Mouse (Mus musculus) neural tube, embryonic 11.5 days (tissue): ENCODE measurements around the gene Rreb1. TPM values are rescaled to one million over a fixed set of nuclear protein-coding genes. Genes with fewer than 3 reads are reported as not detected.

Experiments used
- ATAC-seq: fragments of 200-750 bp; cut with Nextera tagmentation; 2 replicates; pipeline ENCODE4 v1.8.0; 2017; ENCODE audit warnings: moderate number of reproducible peaks, mild to moderate bottlenecking, moderate TSS enrichment, moderate library complexity; ENCODE audit not compliant: insufficient read depth, low FRiP score, low TSS enrichment
- DNase-seq: peaks from one replicate; pipeline ENCODE4 v3.0.0-alpha.2; 2015; ENCODE audit warnings: low spot score
- H3K27ac ChIP-seq: fragments of 300-500 bp; sonication (generic); 2 replicates; pipeline ENCODE4 v1.5.1; 2014; ENCODE audit warnings: low read depth, mild to moderate bottlenecking, low read length
- H3K27me3 ChIP-seq: fragments of 300-500 bp; sonication (generic); 2 replicates; pipeline ENCODE4 v1.6.1; 2014; ENCODE audit warnings: mild to moderate bottlenecking, low read length, mixed read lengths; ENCODE audit not compliant: control insufficient read depth, insufficient read depth
- H3K36me3 ChIP-seq: fragments of 300-500 bp; sonication (generic); 2 replicates; pipeline ENCODE4 v1.6.1; 2014; ENCODE audit warnings: mild to moderate bottlenecking, low read length, moderate library complexity, mixed read lengths; ENCODE audit not compliant: control insufficient read depth, insufficient read depth
- H3K4me1 ChIP-seq: fragments of 300-500 bp; sonication (generic); 2 replicates; pipeline ENCODE4 v1.6.1; 2014; ENCODE audit warnings: low read length, mixed read lengths; ENCODE audit not compliant: control insufficient read depth, insufficient read depth
- H3K4me2 ChIP-seq: fragments of 300-500 bp; sonication (generic); 2 replicates; pipeline ENCODE4 v1.6.1; 2014; ENCODE audit warnings: low read depth, mild to moderate bottlenecking, moderate library complexity
- H3K4me3 ChIP-seq: fragments of 300-500 bp; sonication (generic); 2 replicates; pipeline ENCODE4 v1.5.1; 2014; ENCODE audit warnings: low read depth, low read length
- H3K9ac ChIP-seq: fragments of 300-500 bp; sonication (generic); 2 replicates; pipeline ENCODE4 v1.6.1; 2014; ENCODE audit warnings: mild to moderate bottlenecking, low read length
- H3K9me3 ChIP-seq: fragments of 300-500 bp; sonication (generic); 2 replicates; pipeline ENCODE4 v1.6.1; 2016; ENCODE audit warnings: low read length; ENCODE audit not compliant: control insufficient read depth
- WGBS: fragments of 180-500 bp; shearing (Covaris S2); extraction: QIAGEN DNeasy Blood & Tissue Kit; methylation state at CpG from one replicate; pipeline ENCODE4 v1.1.7; 2014; 5-methylcytosine and 5-hydroxymethylcytosine counted together
- polyA plus RNA-seq: library from polyadenylated mRNA; unstranded; fragments of >200 nt; fragmentation: Nextera tagmentation; extraction: Ambion mirVana; gene quantifications from 2 replicates; pipeline ENCODE4 v1.2.1, GENCODE M21; 2014

Gene Rreb1
- polyA plus RNA-seq, 1 experiment from 2014 or later, result 5.9 TPM

DNA sequence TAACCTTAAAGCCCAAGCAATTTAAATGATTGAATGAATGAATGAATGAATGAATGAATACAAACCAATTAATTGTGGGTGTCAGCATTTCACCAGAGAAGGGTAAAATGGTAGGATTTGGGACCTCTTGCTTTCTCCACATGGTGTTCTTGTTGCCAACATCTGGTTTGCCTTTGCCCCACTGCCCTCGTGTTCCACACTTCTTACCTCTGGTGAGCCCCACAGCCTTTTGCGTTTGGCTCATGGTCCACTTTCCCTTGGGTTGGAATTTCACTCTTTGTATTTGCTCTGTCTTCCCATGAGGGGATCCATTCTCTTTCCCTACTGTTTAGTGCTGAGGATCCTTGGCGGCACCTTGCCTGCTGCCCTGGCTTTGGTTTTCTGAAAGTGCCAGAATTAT lies 99.0 kb downstream of the Rreb1 start:
- DNase-seq (no peak), ATAC-seq (no peak)
- Histone ChIP-seq H3K4me3 (no peak overlapping the region), H3K27ac (no peak overlapping the region), H3K4me1 (peaks cover 4% of the 10 kb centered on the region; the same call in 1 of the 2 replicates), H3K4me2 (no peak overlapping the region), H3K9me3 (no peaks in the 10 kb centered on the region), H3K9ac (no peak overlapping the region), H3K36me3 (no peaks in the 10 kb centered on the region), H3K27me3 (no peaks in the 10 kb centered on the region)
- WGBS, result 72% methylated on average over 3 of the region's 3 CpGs

DNA sequence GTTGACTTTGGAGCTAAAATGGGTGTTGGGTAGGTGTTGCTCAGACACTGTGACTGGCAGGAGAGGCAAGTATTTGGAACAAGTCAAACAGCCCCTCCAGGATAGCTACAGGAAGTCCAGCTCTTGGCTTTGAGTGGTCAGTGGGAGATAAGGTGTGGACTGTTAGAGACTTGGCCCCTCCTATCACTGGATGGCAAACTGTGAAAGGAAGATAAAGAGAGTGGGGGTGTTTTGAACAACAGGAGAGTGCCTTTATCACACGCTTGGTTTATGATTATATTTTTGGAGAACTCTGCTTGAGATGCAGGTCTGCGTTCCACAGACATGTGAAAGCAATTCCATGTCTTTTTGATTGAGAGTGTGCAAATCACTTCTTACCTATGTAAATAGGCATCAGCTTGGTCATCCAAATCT lies 100.7 kb downstream of the Rreb1 start:
- peaks cover 4% of the 10 kb centered on the region; the same call in 1 of the 2 replicates for H3K4me1 ChIP-seq
- 94% methylated on average over 2 of the region's 2 CpGs for WGBS
- ATAC-seq (no peak), DNase-seq (no peak)
- no peak overlapping the region for H3K4me3 ChIP-seq
- no peak overlapping the region for H3K4me2 ChIP-seq
- H3K27me3 ChIP-seq, result no peaks in the 10 kb centered on the region
- no peak overlapping the region for H3K9ac ChIP-seq
- H3K9me3 ChIP-seq, result no peaks in the 10 kb centered on the region
- H3K36me3 ChIP-seq, result no peaks in the 10 kb centered on the region
- H3K27ac ChIP-seq, result no peak overlapping the region

DNA sequence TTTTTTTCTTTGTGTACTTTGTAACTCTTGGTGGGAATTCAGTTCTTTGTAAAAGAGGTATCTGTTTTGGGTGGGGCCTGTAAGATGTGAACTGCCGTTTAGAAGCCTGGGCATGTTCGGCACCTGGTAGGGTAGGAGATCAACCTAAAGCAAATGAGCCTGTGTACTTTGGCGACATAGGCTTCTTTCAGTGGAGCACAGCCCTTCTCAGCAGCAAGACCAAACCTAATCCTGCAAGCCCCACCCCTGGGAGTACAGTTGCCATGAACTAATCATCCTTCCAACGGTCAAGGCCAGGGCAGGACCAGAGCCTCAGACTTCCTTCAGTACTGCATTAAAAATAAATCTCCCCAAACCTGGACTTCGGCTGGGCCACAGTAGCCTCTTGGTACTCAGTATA lies 101.4 kb downstream of the Rreb1 start:
- 71% methylated on average over 5 of the region's 5 CpGs for WGBS
- no peaks in the 10 kb centered on the region for H3K27me3 ChIP-seq
- ATAC-seq (no peak), DNase-seq (no peak)
- H3K4me2 ChIP-seq, result no peak overlapping the region
- H3K9me3 ChIP-seq, result no peaks in the 10 kb centered on the region
- no peak overlapping the region for H3K27ac ChIP-seq
- H3K4me1 ChIP-seq, result peaks cover 4% of the 10 kb centered on the region; the same call in 1 of the 2 replicates
- no peaks in the 10 kb centered on the region for H3K36me3 ChIP-seq
- H3K9ac ChIP-seq, result no peak overlapping the region
- no peak overlapping the region for H3K4me3 ChIP-seq

DNA sequence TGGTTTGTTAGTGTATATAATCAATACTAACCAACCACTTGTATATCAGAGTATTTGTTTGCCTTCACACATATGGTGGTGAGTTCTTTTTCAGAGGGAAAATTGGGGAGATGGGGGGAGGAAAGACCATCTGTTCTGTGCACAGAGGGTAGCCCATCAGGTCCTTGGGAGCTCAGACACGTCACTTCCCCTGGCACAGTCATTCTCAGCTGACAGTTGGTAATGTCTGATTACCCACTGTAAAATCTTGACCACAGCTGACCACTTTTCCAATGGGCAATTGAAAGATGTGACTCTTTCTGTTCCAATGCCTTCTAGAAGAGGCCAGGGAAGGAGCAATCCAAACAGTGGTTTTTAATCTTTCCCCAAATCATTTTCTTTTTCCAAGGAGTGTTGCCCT lies 101.8 kb downstream of the Rreb1 start:
- no peak overlapping the region for H3K4me3 ChIP-seq
- ATAC-seq (no peak), DNase-seq (no peak)
- peaks cover 4% of the 10 kb centered on the region; the same call in 1 of the 2 replicates for H3K4me1 ChIP-seq
- no peaks in the 10 kb centered on the region for H3K36me3 ChIP-seq
- no peaks in the 10 kb centered on the region for H3K9me3 ChIP-seq
- no peak overlapping the region for H3K9ac ChIP-seq
- 50% methylated on average over 1 of the region's 1 CpGs for WGBS
- H3K27ac ChIP-seq, result no peak overlapping the region
- H3K27me3 ChIP-seq, result no peaks in the 10 kb centered on the region
- no peak overlapping the region for H3K4me2 ChIP-seq

DNA sequence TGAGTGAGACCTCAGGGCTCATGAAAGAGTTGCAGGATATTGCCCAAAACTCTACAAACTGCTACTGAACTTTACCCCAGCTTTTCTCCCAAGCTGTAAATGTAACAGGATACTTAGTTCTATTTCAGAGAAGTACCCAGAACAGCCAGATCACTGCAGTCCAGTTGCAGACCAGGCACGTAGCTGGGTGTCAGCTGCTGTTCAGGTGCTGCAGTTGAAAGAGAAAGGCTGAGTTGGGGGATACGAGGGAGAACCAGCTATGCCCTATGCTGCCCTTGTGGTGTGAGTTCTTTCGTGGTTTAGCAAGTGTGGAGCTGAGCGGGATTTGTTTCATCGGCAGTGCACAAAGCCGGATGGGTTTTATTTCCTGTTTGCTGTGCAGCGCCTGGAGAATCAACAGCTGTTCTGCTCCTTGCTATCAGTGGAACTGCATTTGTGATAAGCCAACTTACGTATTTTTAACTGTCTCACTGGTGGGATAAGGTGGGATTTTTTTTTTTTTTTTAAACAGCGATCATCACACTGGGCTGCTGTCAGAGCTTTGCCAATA lies 102.5 kb downstream of the Rreb1 start:
- Histone ChIP-seq H3K4me3 (no peak overlapping the region), H3K9me3 (no peaks in the 10 kb centered on the region), H3K27ac (no peak overlapping the region), H3K36me3 (no peaks in the 10 kb centered on the region), H3K4me2 (no peak overlapping the region), H3K27me3 (no peaks in the 10 kb centered on the region), H3K4me1 (peaks cover 4% of the 10 kb centered on the region; the same call in 1 of the 2 replicates), H3K9ac (no peak overlapping the region)
- DNase-seq, result no peak
- 72% methylated on average over 9 of the region's 9 CpGs for WGBS
- no peak for ATAC-seq

DNA sequence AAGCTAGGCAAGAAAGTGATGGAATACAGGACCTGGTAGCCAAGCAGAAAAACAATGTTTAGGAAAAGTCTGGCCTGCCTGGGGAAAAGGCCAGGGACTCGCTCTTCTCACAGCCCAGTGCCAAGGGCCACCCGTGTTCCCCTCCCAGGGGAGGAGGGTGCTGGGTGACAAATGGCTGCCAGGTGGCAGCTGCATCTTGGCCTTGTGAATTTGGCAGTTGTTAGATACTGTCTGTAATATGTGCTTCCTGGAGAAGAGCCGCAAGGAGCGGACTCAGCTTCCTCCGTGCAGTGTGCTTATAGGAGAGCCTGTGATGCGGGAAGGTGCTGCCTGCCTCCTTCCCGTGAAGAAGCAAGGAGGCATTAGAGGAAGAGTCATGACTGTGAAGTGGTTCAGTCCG lies 104.3 kb downstream of the Rreb1 start:
- H3K9ac ChIP-seq, result no peak overlapping the region
- H3K4me1 ChIP-seq, result 0 out of 2 replicates have a peak, but pooled peaks cover 4% of the 10 kb centered on the region
- WGBS, result 83% methylated on average over 8 of the region's 8 CpGs
- no peaks in the 10 kb centered on the region for H3K9me3 ChIP-seq
- H3K36me3 ChIP-seq, result no peaks in the 10 kb centered on the region
- ATAC-seq, result no peak
- no peak for DNase-seq
- no peak overlapping the region for H3K27ac ChIP-seq
- no peaks in the 10 kb centered on the region for H3K27me3 ChIP-seq
- H3K4me2 ChIP-seq, result no peak overlapping the region
- H3K4me3 ChIP-seq, result no peak overlapping the region

DNA sequence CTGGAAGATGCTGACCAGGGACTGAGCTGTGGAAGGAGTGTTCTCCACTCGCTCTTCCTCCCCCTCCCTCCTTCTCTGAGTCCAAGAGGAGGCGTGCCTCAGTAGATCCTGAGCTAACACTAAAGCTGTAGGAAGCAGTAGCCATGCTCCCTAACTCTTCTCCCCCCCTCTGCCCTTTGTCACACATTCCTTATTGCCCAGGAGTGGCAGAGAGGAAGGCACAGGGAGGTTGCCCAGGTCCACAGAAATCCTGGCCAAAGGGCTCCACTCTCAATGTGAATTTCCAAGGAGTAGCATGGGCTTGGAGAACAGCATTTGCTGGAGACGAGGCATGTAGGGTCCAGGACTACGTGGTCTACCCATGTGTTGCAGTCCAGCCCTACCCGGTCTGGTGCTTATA lies 104.8 kb downstream of the Rreb1 start:
- no peak overlapping the region for H3K27ac ChIP-seq
- H3K9me3 ChIP-seq, result no peaks in the 10 kb centered on the region
- WGBS, result 81% methylated on average over 5 of the region's 5 CpGs
- 0 out of 2 replicates have a peak, but pooled peaks cover 4% of the 10 kb centered on the region for H3K4me1 ChIP-seq
- H3K36me3 ChIP-seq, result no peaks in the 10 kb centered on the region
- DNase-seq (no peak), ATAC-seq (no peak)
- no peak overlapping the region for H3K4me2 ChIP-seq
- H3K27me3 ChIP-seq, result no peaks in the 10 kb centered on the region
- no peak overlapping the region for H3K4me3 ChIP-seq
- no peak overlapping the region for H3K9ac ChIP-seq

DNA sequence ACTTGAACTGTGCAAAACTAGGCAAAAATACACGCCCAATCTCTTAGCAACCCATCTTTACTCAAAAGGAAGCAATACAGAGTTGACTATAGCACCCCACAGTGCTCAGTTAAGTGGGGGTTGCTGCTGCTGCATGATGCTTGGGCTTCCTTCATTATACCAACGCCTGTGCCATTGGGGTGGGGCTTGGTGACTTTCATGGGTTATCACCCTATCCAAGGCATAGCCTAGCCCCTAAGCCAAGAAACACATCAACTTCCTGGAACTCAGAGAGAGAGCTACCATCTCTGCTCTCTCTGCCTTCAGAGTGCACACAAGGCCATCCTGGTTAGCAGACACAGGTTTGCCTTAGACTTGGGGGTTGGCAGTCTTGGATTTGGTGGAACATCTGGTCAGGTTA lies 107.2 kb downstream of the Rreb1 start:
- DNase-seq, result no peak
- no peak overlapping the region for H3K4me3 ChIP-seq
- WGBS, result 79% methylated on average over 2 of the region's 2 CpGs
- H3K27me3 ChIP-seq, result no peaks in the 10 kb centered on the region
- no peak overlapping the region for H3K9ac ChIP-seq
- H3K27ac ChIP-seq, result no peak overlapping the region
- no peak for ATAC-seq
- no peak overlapping the region for H3K4me2 ChIP-seq
- H3K36me3 ChIP-seq, result no peaks in the 10 kb centered on the region
- H3K9me3 ChIP-seq, result no peaks in the 10 kb centered on the region
- no peaks in the 10 kb centered on the region for H3K4me1 ChIP-seq

DNA sequence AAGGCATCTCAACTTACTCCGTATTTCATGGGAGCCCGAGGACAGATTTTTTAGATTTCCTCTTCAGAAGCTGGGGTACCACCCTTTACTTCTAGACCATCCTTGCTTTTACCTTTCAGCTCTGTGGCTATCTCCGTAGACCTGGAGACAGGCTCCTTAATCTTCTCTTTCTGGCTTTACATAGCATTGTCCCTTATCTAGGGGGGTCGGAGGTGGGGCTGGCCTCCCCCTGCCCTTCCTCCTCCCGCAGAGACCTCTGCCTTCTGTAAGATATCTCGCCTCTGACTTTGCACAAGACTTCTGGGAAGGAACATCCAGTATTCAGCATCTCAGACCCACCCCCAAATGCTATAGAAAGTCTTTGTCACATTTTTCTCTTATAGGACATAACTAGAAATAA lies 107.8 kb downstream of the Rreb1 start:
- DNase-seq, result no peak
- no peak overlapping the region for H3K4me3 ChIP-seq
- H3K9ac ChIP-seq, result no peak overlapping the region
- H3K4me1 ChIP-seq, result no peaks in the 10 kb centered on the region
- WGBS, result 93% methylated on average over 6 of the region's 6 CpGs
- H3K27ac ChIP-seq, result no peak overlapping the region
- no peak for ATAC-seq
- H3K36me3 ChIP-seq, result no peaks in the 10 kb centered on the region
- no peaks in the 10 kb centered on the region for H3K9me3 ChIP-seq
- no peaks in the 10 kb centered on the region for H3K27me3 ChIP-seq
- no peak overlapping the region for H3K4me2 ChIP-seq
